Mouse (Mus musculus): ENCODE measurements around the gene Fcho1.
A peak's percentile ranks its signal among the peaks of the same experiment; 100 is the strongest.
"Not testable (repeated sequence)": the region's sequence is repeated elsewhere in the genome, so short reads cannot be mapped to it uniquely, and the experiment has no call there.

Fcho1 gene

GRCm38 (mm10) chr8:71717096-71717495 lies 8.4 kb downstream of the Fcho1 start:
- DNase-seq = no peak

GRCm38 (mm10) chr8:71716561-71717053 lies 8.9 kb downstream of the Fcho1 start:
- no peak for DNase-seq

- no peak for DNase-seq
Measured at GRCm38 (mm10) chr8:71715531-71715930, 10.0 kb downstream of the Fcho1 start.

GRCm38 (mm10) chr8:71711574-71711973 lies 13.9 kb downstream of the Fcho1 start:
- no peak for DNase-seq

GRCm38 (mm10) chr8:71709800-71710446 lies 15.6 kb downstream of the Fcho1 start:
- DNase-seq = peak; percentile 87

GRCm38 (mm10) chr8:71709134-71709799 lies 16.2 kb downstream of the Fcho1 start:
- DNase-seq = no peak

GRCm38 (mm10) chr8:71707874-71708273 lies 17.6 kb downstream of the Fcho1 start:
- peak; percentile 58 for DNase-seq

GRCm38 (mm10) chr8:71703400-71703799 lies 22.1 kb downstream of the Fcho1 start:
- not testable (repeated sequence) for DNase-seq

GRCm38 (mm10) chr8:71702923-71703322 lies 22.6 kb downstream of the Fcho1 start:
- DNase-seq = no peak

- DNase-seq = no peak
Measured at GRCm38 (mm10) chr8:71702087-71702432, 23.5 kb downstream of the Fcho1 start.

- DNase-seq = no peak
Measured at GRCm38 (mm10) chr8:71701414-71702086, 24.0 kb downstream of the Fcho1 start, which contains the start of gene B3gnt3. TSS of gene B3gnt3 (minus strand) at chr8:71701789.

- DNase-seq = peak; percentile 59
Measured at GRCm38 (mm10) chr8:71700493-71701269, 24.8 kb downstream of the Fcho1 start.

GRCm38 (mm10) chr8:71695456-71695855 lies 30.1 kb downstream of the Fcho1 start:
- DNase-seq = not testable (repeated sequence)

GRCm38 (mm10) chr8:71693166-71694041 lies 32.1 kb downstream of the Fcho1 start:
- DNase-seq = no peak

GRCm38 (mm10) chr8:71692509-71692908 lies 33.0 kb downstream of the Fcho1 start:
- DNase-seq = no peak

GRCm38 (mm10) chr8:71689028-71689427 lies 36.5 kb downstream of the Fcho1 start, which contains the start of gene Insl3:
TSS of gene Insl3 (plus strand) at chr8:71689214.
- DNase-seq = no peak

GRCm38 (mm10) chr8:71687616-71688015 lies 37.9 kb downstream of the Fcho1 start:
- no peak for DNase-seq

GRCm38 (mm10) chr8:71686143-71686734 lies 39.3 kb downstream of the Fcho1 start:
- DNase-seq = peak; percentile 36

- DNase-seq = no peak
Measured at GRCm38 (mm10) chr8:71685573-71685972, 39.9 kb downstream of the Fcho1 start.

GRCm38 (mm10) chr8:71684701-71685100 lies 40.8 kb downstream of the Fcho1 start:
- DNase-seq = no peak

- no peak for DNase-seq
Measured at GRCm38 (mm10) chr8:71682832-71683231, 42.7 kb downstream of the Fcho1 start.

All from lung, postnatal 10 days (tissue).